Mouse (Mus musculus): ENCODE measurements around the gene Ube2t.

The Ube2t gene

DNA sequence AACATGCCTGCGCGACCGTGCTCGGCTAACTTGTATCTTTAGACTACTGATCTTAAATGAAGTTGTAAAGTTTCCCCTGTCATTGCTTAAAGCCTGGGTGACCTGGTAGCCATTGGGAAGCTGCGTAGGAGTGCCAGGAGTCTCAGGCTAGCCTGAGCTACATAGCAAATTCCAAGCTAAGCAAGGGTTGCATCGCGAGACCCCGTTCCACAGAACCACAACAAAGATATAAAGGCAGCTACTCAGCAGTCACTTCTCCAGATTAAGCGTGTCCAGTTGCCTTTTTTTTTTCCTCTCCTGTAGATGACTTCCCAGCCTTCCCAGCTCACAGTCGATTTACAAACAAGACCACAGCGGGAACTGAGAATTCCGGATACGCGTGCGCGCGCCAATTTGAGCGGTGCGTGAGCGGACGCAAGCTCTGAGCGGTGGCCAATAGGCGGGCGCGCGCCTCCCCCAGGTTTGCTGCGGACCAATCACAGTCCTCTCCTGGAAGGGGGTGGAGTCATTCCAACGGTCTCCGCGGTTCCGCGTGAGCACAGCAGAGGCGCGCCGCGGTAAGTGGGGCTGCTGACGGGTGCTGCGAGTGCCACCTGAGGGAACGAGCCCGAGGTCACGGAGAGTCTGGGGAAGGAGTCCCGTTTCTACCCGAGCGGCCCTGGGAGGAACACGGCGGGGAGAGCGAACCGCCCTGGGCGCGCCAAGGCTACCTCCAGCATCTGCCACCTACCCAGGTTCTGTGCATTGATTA is at the start of gene Ube2t:
Gene Ube2t (plus strand): TSS at position 513 of the 751 bp plus-strand sequence.
- DNase-seq (ENCODE audit: low spot score): peak; percentile 96

DNA sequence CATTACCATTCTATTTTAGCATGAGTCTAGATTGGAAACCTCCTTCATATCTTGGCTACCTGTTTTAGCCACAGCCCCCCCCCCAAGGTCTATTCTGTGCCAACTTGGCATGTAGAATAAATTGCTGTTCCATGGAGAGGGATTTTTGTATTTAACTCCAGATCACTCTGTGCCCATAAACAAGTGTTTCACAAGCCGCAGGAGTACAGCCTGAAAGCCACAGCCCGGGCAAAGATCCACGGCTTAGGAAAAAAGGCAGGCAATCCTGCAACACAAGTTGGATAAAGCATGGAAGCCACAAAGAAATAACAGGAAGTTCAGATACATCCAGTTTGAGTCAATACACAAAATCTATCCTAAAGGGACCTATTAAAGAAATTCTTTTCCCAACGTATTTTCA is 48.8 kb upstream of the Ube2t start:
- no peak for DNase-seq (ENCODE audit: low spot score)

DNA sequence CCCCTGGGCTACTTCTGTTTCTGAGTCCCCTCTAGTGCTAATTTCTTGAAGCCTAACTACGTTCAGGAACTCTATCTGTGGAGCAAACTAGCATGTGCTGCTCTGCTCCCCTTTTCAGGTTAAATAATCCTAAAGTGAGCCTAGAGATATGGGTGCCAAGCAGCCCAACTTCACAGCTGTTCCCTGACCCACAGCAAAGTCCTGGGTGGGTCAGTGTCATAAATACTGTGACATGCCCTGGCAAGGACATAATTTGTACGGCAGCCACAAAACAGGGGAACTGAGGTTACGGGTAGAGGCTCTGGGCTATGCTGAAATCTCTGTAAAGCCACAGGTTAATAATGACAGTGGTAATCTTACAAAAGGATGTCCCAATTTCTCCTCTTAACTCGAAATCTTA is 46.9 kb upstream of the Ube2t start:
- DNase-seq (ENCODE audit: low spot score): no peak

DNA sequence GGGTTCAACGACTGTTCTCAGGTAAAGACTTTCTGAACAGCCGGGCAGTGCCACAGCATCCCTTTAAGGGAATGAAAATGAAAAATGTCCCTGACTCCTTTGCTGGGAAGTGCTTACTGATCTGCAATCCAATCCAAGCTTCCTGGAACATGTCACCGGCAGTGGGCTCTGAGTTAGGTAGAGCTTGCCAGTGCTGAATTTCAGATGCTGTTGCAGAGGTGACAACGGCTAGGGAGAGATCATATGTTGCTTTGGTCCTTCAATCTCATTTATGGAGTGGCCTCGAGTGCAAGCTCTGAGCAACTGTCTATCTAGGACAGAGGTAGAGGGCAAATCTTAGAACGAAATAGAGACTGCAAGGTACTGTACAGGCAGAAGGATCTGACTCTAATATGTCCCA is 43.4 kb upstream of the Ube2t start:
- no peak for DNase-seq (ENCODE audit: low spot score)

DNA sequence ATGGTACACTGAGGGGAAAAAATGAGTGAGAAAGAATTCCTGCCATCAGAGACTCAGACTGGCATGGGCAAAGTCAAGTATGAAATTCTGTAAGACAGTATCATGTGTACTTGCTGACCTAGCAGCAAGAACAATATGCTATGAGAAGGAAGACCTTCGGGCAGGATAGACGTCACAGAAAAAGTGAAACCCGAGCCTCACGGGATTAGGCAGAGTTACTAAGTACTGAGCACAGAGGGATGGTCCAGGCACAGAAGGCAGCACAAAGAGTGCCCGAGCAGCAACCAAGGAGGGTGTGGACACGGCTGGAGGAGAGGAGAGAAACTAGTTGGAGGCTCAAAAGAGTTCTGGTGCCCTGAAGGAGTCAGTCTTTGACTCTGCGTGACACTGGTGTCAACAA is 29.9 kb upstream of the Ube2t start:
- DNase-seq (ENCODE audit: low spot score): peak; percentile 5

DNA sequence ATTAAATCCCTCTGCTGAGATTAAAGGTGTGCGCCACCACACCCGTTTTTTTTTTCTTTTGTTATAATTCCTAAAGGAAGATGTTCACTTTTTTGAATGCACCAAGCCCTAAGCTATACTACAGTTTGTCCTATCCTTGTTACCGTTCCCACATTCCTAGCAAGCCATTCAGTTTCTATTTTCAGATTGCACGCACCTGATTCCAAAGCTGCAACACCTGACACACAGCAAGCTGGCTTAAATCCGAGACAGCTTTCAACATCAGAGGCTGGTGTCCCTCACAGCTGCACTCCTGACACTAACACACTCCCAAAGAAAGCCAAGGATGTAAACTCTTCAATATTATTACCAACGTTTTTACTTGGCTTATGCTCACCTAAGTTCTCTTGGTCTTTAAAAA is 26.0 kb upstream of the Ube2t start:
- DNase-seq (ENCODE audit: low spot score): no peak

DNA sequence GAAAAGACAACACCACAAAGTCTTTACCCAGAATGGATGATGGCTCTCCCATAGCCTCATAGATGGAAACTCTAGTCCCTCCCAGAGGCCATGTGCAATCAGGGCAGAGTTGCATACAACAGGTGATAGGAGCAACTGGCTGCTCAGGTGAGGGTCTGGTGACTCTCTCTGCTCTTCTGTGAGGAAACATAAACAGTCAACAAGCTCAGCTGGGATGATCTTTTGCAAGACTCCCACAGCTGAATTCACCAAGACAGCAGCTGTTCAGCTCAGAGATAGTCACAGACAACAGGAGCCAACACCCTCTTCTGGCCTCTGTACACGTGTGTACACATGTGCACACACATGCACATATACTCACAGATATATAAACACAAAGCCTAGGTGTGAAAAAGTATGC is 24.1 kb upstream of the Ube2t start:
- no peak for DNase-seq (ENCODE audit: low spot score)

DNA sequence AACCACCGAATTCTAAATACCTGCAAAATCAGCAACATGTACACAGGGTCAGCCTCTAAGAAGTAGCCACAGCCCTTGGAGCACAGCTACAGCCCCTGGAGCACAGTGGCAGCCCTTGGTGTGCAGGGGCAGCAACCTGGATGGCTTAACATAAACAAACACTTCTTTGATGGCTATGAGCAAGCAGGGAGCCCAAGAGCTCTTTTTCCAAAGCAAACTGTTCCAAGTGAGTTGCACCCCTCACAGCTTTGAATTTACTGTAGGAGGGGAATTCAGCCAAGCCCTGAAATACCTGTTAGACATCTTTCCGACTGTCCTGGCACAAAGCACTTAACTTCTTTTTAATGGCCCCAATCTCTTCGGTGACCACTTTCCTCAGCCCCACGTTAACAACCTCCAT is 21.5 kb upstream of the Ube2t start:
- DNase-seq (ENCODE audit: low spot score): no peak

DNA sequence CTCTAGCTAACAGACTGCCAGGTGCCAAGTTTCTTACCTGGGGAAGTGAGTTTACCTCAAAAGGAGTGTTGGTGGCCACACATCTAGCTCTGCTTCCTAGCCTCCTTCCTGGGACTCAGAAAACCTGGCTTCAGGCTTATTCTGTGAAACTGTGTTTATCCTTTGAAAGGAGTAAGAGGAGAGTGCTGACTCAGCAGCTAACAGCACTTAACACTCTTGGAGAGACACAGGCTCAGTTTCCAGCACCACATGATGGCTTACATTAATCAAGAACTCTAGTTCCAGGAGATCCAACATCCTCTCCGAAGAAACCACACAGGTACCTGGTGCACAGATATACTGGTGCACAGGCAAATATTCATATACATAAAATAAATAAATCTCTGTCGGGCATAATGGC is 19.5 kb upstream of the Ube2t start:
- DNase-seq (ENCODE audit: low spot score): no peak

DNA sequence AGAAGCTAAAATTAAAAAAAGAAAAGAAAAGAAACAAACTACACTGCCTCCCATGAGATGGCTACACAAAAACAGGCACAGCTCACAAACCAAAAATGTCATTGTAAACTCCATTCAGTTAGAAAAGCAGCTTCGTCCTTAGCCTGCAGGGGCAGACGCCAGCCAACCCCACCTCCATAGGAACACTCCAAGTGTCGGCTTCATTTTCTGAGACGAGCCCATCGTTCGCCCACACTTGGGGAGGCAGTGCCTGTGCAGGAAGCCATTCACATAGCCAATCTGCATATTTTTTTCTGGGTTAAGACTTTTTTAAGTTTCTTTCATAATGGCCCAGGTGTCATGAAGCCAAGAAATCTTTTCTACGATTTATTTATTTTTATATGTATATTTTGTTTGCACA is 14.8 kb upstream of the Ube2t start:
- no peak for DNase-seq (ENCODE audit: low spot score)

DNA sequence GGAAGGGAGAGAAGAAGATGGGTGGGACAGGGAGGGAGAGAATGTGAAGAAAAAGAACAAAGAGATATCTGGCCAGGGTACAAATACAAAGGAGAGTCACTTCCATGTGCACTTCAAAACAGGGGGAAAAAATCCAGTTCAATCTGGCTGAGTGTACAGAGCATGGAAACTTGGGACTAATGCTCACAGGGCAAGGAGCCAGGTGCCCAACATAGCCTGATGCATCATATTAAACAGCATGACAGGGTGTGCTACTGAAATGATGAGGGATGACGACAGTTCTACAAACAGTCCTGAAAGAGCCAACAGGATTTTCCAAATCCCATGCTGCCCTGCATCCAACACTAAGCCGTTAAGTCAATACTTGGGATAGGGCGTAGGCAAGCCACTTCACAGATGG is 12.4 kb upstream of the Ube2t start:
- DNase-seq (ENCODE audit: low spot score): no peak

DNA sequence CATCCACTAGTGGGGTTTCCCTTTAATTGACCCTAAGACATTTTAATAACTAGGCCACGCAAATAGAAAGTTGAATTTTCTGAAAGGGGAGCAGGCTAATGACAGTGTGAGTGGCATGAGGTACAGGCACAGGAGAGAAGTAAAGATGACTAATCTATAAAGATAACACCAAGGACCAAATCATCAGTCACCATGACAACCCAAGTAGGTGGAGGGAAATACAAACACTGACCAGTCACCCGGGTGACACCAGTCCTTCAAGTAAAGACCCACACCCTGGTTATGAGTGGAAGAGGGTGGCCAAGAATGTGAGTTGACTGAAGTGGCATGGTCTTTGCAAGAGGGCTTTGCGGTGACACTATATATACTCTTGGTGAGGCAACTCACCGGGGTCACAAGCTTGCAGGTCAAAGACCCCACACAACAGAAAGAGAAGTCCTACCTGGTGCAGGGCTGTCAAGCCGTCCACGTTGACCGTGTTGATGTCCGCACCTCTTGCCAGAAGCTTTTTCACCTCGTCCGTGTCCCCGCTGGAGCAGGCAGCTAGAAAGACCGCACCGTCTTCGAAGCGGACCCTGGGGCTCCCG is 7.2 kb upstream of the Ube2t start:
- DNase-seq (ENCODE audit: low spot score): peak; percentile 33

DNA sequence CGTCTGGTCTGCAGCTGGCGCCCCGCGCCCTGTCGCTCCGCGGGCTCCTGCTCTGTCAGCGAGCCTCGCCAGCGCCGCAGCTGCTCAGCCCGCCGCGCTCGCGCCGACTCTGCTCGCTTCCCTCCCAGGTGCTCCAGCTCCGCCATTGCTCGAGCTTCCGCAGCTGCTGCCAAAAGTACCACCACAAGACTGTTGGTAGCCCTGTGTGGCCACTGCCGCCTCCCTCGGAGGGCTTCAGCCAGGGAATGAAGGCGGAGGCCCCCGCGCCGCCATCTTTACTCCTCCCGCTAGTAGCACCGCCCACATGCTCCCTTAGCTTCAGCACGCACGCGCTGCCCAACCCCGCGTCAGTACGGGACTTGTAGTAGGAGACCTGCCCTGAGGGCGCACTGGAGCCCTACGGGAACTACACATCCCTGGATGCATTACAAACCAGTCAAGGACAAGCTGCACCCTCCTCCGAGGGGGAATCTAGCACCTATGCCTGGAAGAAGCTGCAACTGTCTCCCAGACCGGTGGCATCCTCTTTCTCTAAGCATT is 6.7 kb upstream of the Ube2t start, which contains the start of gene Ppp1r12b:
Gene Ppp1r12b (minus strand): TSS at position 306 of the 540 bp plus-strand sequence.
- peak; percentile 96 for DNase-seq (ENCODE audit: low spot score)

DNA sequence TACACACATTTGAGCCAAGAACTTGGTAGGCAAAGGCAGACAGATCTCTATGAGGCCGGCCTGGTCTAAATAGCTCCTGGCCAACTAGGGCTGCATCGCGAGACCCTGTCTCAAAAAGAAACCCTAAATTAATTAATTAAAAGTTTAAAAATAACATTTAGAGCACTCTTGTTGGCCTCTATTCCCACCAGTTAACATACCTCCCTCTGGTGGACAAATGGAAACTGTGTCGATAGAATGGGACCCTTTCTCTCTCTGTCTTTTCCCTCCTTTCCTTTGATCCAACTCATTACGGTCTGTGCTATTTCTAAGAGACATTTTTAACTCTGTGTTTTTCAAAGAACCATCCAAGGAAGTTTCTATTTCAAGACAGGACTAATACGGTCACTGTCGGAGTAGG is 1.7 kb upstream of the Ube2t start:
- peak; percentile 46 for DNase-seq (ENCODE audit: low spot score)

DNA sequence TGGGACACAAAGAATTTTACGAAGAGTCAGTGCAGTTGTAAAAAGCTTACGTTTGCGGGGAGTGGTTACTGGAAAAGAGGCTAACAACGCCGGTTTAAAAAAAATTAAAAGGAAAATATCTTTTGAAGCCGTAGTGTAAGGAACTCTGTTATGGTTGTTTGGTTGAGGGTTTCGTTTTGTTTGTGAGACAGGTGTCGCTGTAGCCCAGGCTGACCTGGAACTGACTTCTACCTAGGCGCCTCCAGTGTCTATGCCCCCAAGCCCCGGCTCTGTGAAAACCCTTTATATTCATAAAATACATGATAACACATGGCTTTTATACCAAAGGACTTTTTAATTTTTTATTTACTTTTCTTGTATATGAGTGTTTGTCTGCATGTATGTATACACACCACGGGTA is 456 bp downstream of the Ube2t start:
- peak; percentile 26 for DNase-seq (ENCODE audit: low spot score)

DNA sequence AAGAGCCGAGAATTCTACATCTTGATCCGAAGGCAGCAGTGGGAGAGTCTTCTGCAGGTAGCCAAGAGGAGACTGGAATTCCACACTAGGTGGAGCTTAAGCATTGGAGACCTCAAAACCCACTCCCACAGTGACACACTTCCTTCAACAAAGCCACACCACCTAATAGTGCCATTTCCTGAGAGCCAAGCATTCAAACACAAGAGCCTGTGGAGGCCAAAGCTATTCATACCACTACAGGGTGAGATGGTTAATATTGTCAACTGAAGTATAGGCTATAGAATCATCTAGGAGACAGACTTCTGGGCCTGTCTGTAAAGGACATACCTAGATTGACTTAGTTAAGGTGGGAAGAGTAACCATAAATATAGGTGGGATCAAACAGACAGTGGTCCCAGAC is 3.1 kb downstream of the Ube2t start:
- no peak for DNase-seq (ENCODE audit: low spot score)

DNA sequence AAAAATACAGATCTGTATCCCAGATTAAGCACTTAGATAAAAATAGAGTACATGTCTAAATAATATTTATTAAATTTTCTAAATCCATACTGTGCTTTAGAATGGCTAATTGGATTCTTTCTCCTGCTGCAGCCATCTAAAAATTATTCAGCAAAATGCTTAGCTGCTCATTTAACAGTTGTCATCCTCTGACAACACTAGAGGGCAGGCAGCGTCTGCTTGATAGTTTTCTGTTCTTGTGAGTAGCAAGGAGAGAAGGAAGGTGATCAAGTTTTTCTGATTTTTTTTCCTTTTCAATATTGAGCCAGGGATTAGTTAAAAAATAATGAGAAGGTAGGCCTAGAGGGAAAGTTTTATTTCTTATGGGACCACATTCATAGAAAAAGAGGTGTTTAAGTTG is 10.6 kb downstream of the Ube2t start:
- no peak for DNase-seq (ENCODE audit: low spot score)

DNA sequence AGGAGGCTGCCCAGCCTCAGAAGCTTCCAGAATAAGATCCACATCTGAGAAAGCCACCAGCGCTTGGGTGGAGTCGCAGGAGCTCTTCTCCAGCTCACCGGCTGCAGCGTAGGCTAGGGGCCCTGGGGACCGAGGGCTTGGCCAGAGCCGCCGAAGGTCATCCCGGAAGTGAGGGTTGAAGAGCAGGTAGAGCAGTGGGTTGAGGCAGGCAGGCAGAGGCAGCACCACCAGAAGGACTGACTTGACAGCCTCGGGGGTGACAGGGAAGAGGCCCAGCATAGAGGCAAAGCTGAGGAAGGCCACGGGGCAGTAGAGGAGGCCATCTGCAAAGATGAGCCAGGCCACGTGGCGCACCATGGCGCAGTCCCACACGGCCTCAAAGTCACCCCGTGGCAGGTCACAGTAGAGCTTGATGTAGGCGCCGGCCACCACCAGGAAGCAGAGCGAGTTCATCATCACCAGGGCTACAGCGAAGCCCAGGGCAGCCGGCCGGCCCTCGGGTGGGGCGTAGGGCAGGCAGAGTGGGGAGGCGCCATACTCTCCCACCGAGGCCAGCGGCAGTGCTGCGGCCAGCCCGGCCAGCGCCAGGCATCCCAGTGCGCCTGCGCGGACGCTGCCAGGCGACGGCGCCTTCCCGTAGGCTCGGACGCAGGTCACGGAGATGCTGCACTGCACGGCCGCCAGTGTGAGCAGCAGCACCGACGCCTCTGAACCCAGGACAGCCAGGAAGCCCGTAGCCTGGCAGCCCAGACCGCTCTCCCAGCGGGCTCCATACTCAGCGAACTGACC is 25.0 kb downstream of the Ube2t start:
- peak; percentile 83 for DNase-seq (ENCODE audit: low spot score)

DNA sequence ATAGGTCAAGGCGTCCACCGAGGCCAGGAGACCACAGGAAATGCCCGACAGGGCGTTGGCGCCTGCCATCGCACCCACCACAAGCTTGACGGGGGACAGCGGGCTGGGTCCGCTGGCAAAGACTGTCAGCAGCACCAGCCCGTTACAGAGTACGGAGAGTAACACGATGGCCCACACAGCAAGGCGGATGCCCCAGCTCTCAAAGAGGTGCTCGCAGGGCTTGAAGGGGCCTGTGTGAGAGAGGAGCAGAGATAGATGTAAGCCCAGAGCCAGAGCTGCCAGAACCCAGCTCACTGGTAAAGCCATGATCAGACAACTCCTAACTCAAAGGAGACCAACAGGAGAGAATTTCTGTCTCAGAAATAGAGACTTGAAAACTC is 25.6 kb downstream of the Ube2t start:
- DNase-seq (ENCODE audit: low spot score): no peak

DNA sequence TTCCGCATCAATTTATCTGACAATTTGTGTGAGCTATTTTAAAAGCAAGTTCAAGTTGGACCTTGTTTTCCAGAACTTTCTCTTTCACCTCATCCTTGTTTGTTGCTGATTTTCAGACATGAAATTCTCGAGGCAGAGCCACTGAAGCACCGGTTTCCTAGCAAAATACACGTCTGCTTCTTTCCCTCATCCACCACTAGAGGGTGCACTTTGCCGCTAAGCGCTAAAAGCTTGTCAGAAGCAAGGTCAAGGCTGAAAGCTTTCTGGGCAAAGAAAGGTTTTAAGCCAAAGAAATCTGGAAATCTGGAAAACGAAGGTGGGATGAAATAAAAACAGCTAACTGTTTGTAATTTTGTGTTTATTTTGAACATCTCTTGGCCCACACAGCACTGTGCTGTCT is 27.0 kb downstream of the Ube2t start:
- DNase-seq (ENCODE audit: low spot score): peak; percentile 94

DNA sequence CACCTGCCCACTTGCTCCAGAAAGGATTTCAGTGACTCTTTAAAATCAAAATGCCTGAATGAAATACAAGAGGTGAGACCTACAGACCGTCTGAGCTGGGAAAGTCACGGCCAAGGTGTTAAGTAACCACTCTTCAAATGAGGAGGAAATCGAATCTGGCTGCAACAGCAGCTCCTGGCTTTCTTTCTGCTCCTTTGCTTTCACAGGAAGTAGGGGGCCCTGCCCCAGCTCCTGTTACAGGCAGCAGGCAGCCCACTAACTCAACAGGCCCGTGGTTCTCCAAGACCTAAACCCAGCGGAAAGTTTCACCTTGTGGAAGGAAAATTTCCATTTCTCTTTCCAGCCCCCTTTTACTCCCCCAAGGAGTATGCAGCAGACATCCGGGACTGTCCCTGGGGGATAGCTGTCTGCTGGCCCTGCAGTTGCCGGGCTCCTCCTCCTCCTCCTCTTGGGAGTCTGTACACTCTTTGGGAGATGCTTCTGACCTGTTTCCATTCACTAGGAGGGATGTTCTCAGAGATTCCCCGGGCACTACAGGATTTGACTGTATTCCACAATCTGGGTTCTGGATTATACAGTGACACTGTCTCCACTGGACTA is 29.8 kb downstream of the Ube2t start:
- no peak for DNase-seq (ENCODE audit: low spot score)

DNA sequence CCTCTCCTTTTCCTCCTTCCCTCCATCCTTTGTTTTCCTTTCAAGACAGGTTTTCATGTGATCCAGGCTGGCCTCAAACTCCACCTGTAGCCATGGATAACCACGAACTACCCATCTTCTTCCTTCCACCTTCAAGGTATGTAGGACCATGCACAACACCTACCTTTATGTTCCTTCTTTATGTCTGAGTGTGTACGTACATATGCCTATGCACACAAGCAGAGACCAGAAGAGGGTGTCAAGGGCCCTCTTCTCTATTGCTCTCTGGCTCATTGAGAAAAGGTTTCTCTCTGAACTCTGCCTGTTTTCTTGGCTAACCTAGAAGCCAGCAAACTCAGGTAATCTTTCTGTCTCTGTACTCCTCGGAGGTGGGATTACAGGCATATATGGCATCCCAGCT is 32.4 kb downstream of the Ube2t start:
- DNase-seq (ENCODE audit: low spot score): no peak

DNA sequence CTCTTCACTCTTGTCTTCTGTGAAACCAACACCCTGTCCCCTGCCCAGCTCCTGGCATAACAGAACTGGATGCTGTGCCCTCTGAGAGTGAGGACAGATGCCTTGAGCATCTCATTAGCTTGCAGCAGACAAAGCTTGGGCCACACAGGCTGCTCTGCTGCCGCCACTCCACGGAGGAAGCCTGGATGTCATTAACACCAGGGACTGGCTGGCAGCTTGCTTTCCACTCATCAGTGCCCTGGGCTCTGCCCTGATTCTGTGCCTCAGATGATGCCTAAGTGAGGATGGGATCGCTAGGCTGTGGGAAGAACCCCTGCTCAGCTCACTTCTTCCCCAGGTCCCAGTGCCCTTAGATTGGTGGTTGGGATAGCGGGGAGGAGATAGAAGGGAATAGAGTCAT is 33.1 kb downstream of the Ube2t start:
- DNase-seq (ENCODE audit: low spot score): no peak

All from retina, embryonic 14.5 days (tissue).